Mouse (Mus musculus) left cerebral cortex, adult 11 months (tissue): ENCODE data around the gene Rspo4.

Experiments used
- DNase-seq: peaks from one replicate; pipeline ENCODE4 v3.0.0; 2022; ENCODE audit warnings: low spot score

Gene Rspo4

DNA sequence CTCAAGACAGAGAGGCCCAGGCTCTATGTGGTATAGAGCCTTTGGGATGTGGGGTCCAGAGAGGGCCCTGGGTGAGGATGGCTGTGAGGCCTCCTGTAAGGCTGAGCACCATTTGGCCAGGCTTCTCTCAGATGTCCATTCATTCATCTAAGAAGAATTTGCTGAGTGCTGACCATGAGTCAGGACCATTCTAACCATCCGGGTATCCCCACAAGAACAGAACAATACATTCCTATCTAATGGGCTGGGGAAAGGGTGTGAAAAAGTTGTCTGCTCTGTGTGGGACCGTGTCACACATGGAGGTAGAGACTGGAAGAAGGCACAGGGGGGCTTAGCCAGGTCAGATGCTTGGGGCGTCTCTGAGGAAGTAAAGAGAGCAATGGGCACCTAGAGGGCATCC, 69.0 kb downstream of the Rspo4 start:
- no peak for DNase-seq

DNA sequence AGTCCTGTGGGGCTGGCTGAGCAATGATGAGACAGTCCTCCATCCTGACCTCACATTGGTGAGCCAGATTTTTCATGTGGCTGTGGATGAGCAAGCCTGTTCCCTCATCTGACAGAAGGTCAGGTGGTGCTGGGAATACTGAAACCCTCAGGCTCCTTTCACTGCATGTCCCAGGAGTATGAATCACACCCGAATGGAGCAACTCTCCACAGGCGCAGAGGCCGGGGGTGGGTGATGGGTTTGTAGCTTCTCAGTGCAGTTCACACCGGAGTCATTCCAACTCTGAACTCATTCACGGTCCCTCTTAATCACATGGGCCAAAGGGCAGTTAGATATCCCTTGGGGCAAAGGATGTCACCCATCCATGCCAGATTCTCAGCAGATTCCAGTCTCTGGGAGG, 71.4 kb downstream of the Rspo4 start:
- no peak for DNase-seq

DNA sequence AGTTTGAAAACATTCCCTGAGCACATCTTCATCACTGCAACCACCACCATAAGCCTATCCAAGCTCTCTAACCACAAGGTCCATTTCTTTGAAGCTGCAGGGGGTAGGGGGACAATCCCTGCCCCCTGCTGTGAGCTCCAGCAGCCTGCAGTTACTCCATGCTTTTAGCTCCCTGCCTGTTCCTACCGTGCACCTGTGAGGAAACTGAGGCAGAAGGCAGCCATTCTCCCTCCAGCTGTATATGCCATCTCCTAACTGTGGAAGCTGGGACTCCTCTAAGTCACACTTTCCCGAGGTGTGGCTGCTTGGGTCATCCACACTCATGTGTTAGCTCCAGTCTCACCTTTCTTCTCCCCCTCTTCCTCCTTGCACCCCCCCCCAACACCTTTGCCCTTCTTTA, 72.4 kb downstream of the Rspo4 start:
- DNase-seq, result no peak

DNA sequence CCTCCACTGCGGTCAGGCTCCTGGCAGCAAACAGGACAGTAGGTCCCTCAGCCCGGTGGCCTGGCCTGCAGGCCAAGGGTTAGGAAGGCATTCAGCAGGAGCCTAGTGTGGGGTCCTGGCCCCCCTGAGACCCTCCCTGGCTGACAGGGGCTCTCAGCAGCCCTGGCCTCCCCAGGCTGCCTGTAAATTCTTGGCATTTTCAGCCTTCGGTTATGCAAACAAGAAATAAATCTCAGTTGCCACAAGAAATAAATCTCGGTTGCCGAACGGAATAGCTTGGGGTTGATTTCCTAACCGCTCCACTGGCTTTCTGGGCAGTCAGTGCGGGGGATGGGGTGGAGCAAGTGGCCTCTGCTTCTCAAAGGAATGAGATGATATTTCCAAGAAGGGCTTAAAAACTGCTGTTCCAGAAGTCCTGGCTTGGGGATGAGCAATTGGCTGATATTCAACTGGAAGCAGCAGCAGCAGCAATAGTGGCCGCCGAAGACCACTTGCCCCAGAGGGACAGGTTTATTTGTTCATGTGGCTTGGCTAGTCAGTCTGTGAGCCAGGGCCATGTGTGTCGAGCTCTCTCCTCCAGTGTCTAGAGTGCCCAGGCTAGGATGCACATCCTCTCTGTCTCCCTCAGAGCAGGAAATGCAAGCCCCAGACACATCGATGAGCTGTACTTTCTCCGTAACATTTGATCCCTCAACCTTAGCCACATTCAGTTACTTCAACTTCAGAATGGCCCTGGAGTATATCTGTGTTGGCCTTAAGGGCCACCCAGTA, 73.5 kb downstream of the Rspo4 start:
- no peak for DNase-seq

DNA sequence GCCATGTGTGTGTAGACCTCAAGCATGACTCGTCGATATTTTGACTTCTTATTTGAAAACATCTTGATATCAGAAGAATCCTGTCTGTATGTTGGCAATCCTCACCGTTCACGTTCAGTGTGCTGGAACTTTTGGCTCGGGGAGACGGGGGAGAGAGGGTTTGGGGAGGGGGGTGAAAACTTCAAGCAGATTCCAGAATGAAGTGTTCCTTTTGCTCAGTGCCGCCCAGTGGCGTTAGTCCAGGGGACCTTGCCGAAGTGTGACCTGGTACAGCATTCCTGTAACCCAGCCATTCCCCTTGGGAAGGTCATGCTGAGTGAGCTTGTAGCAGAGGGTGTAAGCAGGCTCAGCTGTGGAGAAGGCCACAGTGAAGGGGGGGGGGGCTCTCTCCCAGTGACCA, 76.4 kb downstream of the Rspo4 start:
- DNase-seq, result no peak

DNA sequence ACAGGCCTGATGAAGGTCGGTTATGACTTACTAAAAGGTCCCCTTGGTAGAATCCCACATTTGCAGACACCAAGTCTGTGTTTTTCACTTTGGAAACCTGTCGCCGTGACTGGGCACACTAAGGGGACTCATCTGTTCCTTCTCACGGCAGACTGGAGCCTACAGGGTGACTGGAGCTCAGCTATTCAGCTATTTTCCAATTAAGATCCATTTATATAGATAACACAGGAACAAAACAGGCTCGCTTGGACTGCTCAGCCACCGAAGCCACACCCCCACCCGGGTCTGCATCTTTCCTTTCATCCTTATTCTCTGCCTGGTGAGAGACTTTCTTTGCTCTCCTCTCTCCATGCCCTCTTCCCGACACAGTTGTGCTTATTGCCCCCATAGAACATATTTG, 78.3 kb downstream of the Rspo4 start:
- DNase-seq, result no peak

DNA sequence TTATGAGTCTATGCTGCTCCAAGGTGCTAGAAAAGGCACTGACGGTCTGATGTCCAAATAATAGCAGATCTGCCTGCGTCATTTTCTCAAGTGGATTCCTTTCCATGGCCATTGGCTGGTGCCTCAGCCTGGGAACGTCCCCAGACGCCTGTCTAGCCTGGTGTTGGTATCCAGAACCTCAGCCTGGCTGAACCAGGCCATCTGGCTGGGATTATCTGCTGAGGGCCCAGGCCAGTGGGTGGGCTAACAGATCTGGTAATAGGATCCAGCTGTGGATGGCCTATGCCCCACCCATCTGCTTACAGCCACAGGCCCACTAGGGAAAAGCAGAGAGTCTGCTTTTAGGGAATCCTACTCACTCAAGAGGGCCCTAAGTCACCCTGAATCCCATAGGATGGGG, 78.9 kb downstream of the Rspo4 start:
- DNase-seq, result no peak
